Comparison of ENCODE assay signal across 18 mouse cellular contexts in genomic region chr3:52999996-53000395, GRCm38 (mm10). TPM values are rescaled to one million over a fixed set of nuclear protein-coding genes. Genes with fewer than 3 reads are reported as not detected.
"Had no signal": no experiment of that assay in that cellular context is flagged by ENCODE, and none has a peak within 500 bp of the region (broad histone marks: within the 10 kb centered on the region; RNA-seq: fewer than 3 reads in every experiment).

No protein-coding gene starts in this region.

- H3K4me2 ChIP-seq: limb, embryonic 12.5 days; limb, embryonic 15.5 days; liver, embryonic 13.5 days; midbrain, embryonic 11.5 days; stomach, embryonic 15.5 days had no signal

- H3K4me1 ChIP-seq: limb, embryonic 15.5 days; liver, embryonic 13.5 days; stomach, embryonic 15.5 days had no signal

- DNase-seq: layer of hippocampus, adult 9-11 months; liver, embryonic 13.5 days; lung, adult 2 months; lung, postnatal 14 days; midbrain, embryonic 14.5 days; right cerebral cortex, adult 18-20 months; right cerebral cortex, postnatal 14 days; right cerebral cortex, postnatal 4 days; spleen, adult 18-20 months; thymus, postnatal 25 days had no signal

- H3K9ac ChIP-seq: limb, embryonic 12.5 days; limb, embryonic 15.5 days; liver, embryonic 13.5 days; stomach, embryonic 15.5 days had no signal

- H3K9me3 ChIP-seq: limb, embryonic 12.5 days; limb, embryonic 15.5 days; liver, embryonic 13.5 days; stomach, embryonic 15.5 days had no signal

- H3K27ac ChIP-seq: kidney, postnatal 0 days; layer of hippocampus, adult 2 months; left cerebral cortex, adult 2 months; limb, embryonic 12.5 days; limb, embryonic 15.5 days; liver, embryonic 13.5 days; stomach, embryonic 15.5 days had no signal

- H3K27me3 ChIP-seq: limb, embryonic 12.5 days; limb, embryonic 15.5 days; liver, embryonic 13.5 days; stomach, embryonic 15.5 days had no signal

- H3K4me3 ChIP-seq: layer of hippocampus, adult 2 months; left cerebral cortex, adult 2 months; limb, embryonic 12.5 days; limb, embryonic 15.5 days; liver, embryonic 13.5 days; stomach, embryonic 15.5 days had no signal

RNA-seq across cellular contexts. Expression of gene Lhfp, which starts 41.3 kb away (rescaled TPM):
- total RNA-seq: megakaryocyte-erythroid progenitor cell, adult 5-6 weeks had no signal
